Mouse (Mus musculus): ENCODE data around the gene Vmn1r233.

Gene Vmn1r233

DNA sequence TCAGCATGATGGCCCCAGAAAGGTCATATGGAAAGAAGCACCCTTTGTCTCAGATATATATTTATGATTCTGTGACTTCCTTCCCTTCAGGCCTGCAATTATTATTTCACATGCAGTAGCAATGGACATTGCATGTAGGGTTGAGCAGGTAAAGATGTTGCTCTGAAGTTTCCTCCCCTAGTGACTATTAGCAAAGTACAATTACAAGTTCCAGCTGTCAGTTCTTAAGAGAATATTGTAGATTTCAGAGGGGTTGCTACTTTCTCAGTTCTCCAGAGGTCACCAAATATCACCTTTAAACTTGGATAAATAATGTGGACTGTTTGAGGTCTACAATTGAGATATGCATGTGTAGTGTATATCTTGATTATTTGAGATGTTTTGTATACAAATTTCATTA lies at the start of gene Vmn1r233:
Gene Vmn1r233 (minus strand): TSS at position 101 of the 400 bp plus-strand sequence.
- DNase-seq, result no peak

DNA sequence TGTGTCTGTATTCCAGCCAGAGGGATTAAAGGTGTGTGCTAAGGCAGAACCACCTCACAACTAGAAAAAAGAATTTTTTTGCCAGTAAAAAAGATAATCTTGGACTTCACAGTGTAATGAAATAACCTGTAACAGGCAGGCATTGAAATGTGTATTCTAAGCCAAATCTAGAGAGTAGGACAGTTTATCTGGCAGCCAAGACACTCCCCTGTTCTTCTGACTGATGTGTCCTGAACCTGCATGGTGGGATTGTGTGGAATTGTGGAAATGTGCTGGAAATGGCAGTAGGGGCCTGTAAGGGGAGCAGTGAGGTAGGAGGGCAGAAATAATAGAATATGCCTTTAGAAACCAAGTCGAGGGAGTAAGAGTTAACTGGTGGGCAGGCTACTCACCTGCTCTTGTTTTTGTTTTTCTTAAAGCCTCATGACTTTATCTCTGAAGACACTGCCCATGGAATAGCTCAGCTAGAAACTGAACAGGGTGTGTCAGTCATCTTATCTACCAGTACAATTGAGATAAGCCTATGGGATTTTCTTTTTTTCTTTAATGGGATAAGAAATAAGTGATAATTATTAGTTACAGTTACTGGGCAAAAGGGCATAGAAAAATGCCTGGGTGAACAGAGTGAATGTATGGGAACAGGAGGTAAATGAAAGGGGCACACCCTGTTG lies 22.3 kb upstream of the Vmn1r233 start:
- DNase-seq, result no peak

- no peak for DNase-seq
Observed at GRCm38 (mm10) chr17:21009726-21010125, 13.5 kb upstream of the Vmn1r233 start.

- peak; percentile 82 for DNase-seq
Observed at GRCm38 (mm10) chr17:21008382-21009331, 12.4 kb upstream of the Vmn1r233 start, which contains the start of gene Zfp160. Gene Zfp160, plus strand, starts transcription at chr17:21008903.

DNA sequence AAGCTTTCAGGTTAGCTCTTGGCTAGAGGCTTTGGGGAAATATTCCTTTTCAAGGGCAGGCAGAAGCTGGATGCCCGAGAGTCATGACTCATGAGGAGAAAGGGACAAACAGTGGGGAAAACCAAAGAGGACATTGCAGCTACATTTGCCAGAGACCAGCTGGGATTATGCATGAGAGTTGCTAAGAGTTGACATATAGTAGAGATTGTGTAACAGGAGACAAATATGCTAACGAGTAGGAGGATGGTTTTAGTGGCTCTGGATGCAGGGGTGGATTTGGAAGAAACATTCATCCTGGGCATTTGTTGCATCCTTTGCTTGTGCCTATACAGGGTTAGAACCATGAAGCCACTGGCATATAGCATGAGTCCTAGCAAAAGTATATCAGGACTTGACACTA lies 2.5 kb downstream of the Vmn1r233 start:
- DNase-seq, result no peak

GRCm38 (mm10) chr17:20966681-20967080 lies 29.6 kb downstream of the Vmn1r233 start:
- no peak for DNase-seq

DNA sequence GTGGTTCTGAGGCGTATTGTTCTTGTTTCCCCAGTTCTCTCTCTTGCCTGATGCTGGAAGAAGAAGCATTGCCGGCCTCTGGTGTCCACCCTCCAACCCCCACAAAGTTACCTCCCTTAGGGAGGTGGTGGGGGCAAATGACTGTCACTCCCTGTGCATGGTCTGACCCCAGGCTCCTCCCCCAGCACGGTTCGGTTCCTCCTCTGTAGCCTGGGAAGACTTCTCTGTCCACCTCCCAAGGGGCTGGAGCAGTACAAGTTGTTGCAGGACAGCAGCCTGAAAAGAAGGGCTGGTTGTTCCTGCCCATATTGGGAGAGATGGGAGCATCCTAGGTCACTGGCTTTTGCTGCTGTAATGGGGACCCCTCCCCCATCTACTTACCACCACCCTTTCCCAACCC lies 30.8 kb downstream of the Vmn1r233 start:
- DNase-seq, result no peak

GRCm38 (mm10) chr17:20960386-20960785 lies 35.9 kb downstream of the Vmn1r233 start:
- DNase-seq, result no peak

- DNase-seq, result no peak
Observed at GRCm38 (mm10) chr17:20946636-20947035, 49.6 kb downstream of the Vmn1r233 start.

GRCm38 (mm10) chr17:20946026-20946565 lies 50.2 kb downstream of the Vmn1r233 start:
- DNase-seq, result peak; percentile 15

- peak; percentile 99 for DNase-seq
Observed at GRCm38 (mm10) chr17:20944985-20945891, 51.0 kb downstream of the Vmn1r233 start, which contains the start of gene Ppp2r1a. Gene Ppp2r1a, plus strand, starts transcription at chr17:20945311.

- no peak for DNase-seq
Observed at GRCm38 (mm10) chr17:20944226-20944625, 52.0 kb downstream of the Vmn1r233 start.

All from thymus, postnatal 25 days (tissue).